Mouse (Mus musculus) small intestine, adult 2 months (tissue): ENCODE data around the gene Rab3il1. TPM values are rescaled to one million over a fixed set of nuclear protein-coding genes. Genes with fewer than 3 reads are reported as not detected.

ENCODE experiments used
- H3K27ac ChIP-seq: fragments of 200-500 bp; 2 replicates; pipeline ENCODE4 v1.5.1; 2012; ENCODE audit warnings: low read depth, low read length, control low read depth, inconsistent platforms; ENCODE audit not compliant: insufficient read depth
- H3K27me3 ChIP-seq: fragments of 200-500 bp; 2 replicates; pipeline ENCODE4 v1.6.1; 2012; ENCODE audit warnings: mild to moderate bottlenecking, moderate library complexity, low read length, inconsistent platforms; ENCODE audit not compliant: control insufficient read depth, insufficient read depth
- H3K36me3 ChIP-seq: fragments of 200-500 bp; 2 replicates; pipeline ENCODE4 v1.6.1; 2012; ENCODE audit warnings: mild to moderate bottlenecking, low read length, control low read depth, inconsistent platforms; ENCODE audit not compliant: control insufficient read depth, insufficient read depth
- H3K4me1 ChIP-seq: fragments of 200-500 bp; 2 replicates; pipeline ENCODE4 v1.6.1; 2012; ENCODE audit warnings: low read length, inconsistent platforms, mixed read lengths; ENCODE audit not compliant: control insufficient read depth, insufficient read depth, insufficient read length
- H3K4me3 ChIP-seq: fragments of 200-500 bp; 2 replicates; pipeline ENCODE4 v1.5.1; 2012; ENCODE audit warnings: low read depth, mild to moderate bottlenecking, control low read depth, inconsistent platforms, low read length, moderate library complexity
- CTCF ChIP-seq: fragments of 200-500 bp; IDR thresholded peaks from 2 replicates; pipeline ENCODE4 v1.5.1; 2012; ENCODE audit warnings: low read depth, mild to moderate bottlenecking, control low read depth, inconsistent platforms, low read length, moderate library complexity, mixed read lengths; ENCODE audit not compliant: insufficient replicate concordance, insufficient read length; ENCODE audit errors: extremely low read depth
- POLR2A ChIP-seq: fragments of 200-500 bp; IDR thresholded peaks from 2 replicates; pipeline ENCODE4 v1.6.1; 2012; ENCODE audit warnings: low read depth, mild to moderate bottlenecking, control low read depth, inconsistent platforms, low read length, moderate library complexity
- WGBS: fragments of 180-500 bp; shearing (Covaris S2); methylation state at CpG from one replicate; pipeline ENCODE4 v1.1.7; 2018; 5-methylcytosine and 5-hydroxymethylcytosine counted together
- polyA plus RNA-seq: library from polyadenylated mRNA; depleted of rRNA; stranded (reverse); fragments of >200 nt; gene quantifications from 2 replicates; pipeline ENCODE4 v1.2.3, GENCODE M21; 2012

The Rab3il1 gene
- polyA plus RNA-seq, 1 experiment: 4.3 TPM

DNA sequence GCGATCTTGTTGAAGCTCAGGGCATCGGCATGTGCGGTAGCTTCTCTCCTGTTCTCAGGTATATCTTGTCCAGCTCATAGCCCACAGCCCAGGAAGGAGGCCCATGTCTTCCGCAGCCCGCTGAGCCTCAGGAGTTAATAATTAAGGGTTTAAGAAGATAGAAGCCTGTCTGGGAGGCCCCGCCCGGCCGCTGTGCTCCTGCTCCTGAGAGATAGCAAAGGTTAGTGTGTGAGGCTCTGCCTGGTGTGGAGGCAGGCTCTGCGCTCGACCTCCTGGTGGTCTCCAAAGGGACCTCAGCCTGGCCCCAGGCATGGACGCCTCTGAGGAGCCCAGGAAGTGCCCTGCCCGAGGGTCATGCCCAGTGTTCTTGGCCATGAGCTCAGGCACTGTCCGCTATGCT lies 13.4 kb downstream of the Rab3il1 start:
- peaks cover 16% of the 10 kb centered on the region for H3K4me1 ChIP-seq
- WGBS: 37% methylated on average over 13 of the region's 13 CpGs
- H3K36me3 ChIP-seq: no peaks in the 10 kb centered on the region
- no peak overlapping the region for H3K4me3 ChIP-seq
- TF ChIP-seq CTCF: no peak
- TF ChIP-seq POLR2A: no peak
- H3K27ac ChIP-seq: no peak overlapping the region
- no peaks in the 10 kb centered on the region for H3K27me3 ChIP-seq

DNA sequence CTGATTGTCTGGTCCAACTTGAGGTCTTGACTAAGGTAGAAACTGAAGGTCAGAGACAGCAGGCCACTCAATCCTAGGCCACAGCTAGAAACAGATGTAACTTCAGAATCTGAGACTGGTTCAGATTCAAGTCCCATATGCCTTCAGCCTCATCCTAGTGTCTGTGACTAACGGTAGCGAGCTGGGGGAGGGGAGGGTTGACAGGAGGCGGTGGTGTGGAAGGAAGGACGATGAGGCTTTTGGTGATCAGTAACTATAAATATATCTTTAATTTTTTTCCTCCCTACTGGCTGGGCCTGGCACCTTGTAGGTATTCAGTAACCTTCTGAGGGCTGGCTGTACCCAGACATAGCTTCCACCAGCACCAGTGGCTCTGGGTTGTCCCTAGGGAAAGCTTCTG lies 14.0 kb downstream of the Rab3il1 start:
- no peak overlapping the region for H3K4me3 ChIP-seq
- peaks cover 16% of the 10 kb centered on the region for H3K4me1 ChIP-seq
- H3K27me3 ChIP-seq: no peaks in the 10 kb centered on the region
- no peaks in the 10 kb centered on the region for H3K36me3 ChIP-seq
- H3K27ac ChIP-seq: no peak overlapping the region
- WGBS: 85% methylated on average over 4 of the region's 4 CpGs
- no peak for TF ChIP-seq POLR2A
- no peak for TF ChIP-seq CTCF

DNA sequence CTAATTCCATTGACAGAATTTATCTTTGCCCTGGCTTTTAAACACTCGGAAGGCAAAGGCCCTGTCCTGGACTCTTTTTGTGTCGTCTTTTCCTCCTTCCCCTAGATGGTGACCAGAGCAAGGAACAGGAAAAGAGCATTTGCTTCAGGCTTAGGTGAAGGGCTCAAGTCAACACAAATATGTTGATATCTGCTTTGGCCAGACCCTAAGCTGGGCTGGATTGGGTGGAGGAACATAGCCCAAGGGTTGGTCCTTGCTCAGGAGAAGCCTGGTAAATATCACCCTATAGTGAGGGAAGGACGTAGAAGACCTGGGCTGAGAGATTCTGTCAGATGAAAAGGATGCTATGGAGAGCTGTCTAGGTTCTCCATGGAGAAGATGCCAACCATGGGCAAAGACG lies 14.7 kb downstream of the Rab3il1 start:
- no peaks in the 10 kb centered on the region for H3K27me3 ChIP-seq
- no peak overlapping the region for H3K27ac ChIP-seq
- H3K4me1 ChIP-seq: peaks cover 16% of the 10 kb centered on the region
- TF ChIP-seq CTCF (no peak), POLR2A (no peak)
- WGBS: 92% methylated on average over 4 of the region's 4 CpGs
- H3K4me3 ChIP-seq: no peak overlapping the region
- no peaks in the 10 kb centered on the region for H3K36me3 ChIP-seq

DNA sequence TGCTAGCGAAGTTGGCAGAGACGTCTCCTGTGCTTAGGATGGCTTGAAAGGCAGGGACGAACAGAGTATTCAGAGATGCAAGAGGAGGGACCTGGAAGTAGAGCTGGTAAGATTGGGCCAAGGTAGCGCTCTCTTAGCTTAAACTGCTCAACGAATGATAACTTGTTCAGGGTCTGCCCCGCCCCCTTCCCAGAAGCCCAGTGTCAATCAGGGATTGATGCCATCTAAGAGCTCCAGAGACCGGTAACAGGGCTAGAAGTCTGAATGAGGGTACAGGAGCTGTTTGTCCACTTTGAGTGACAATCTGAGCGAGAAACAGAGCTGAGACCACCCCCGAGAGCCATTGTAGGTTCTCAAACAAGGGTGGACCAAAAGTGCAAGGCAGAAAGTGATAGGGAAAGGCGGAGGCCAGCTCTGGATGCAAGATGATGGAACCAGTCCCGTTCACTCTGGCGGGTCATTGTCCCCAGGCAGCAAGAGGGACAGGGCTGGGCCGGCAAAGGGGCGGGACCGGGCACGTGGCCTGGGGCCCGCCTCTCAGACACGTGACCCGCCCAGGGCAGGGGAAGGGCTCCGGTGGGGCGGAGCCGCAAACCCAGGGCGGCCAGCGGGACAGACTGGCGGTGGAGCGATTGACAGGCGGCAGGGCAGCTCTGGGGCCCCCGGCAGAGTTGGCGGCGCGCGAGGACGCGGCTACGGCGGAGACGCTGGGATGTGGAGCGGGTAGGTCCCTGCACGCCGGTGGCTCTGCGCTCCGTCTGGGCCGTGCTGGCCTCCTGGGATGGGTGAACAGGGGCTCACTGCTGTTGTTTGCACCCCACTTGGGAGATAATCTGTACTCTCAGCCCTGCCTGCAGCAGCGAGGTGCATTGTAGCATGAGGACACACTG lies 16.4 kb downstream of the Rab3il1 start:
- Histone ChIP-seq H3K27ac (no peak overlapping the region), H3K27me3 (no peaks in the 10 kb centered on the region), H3K36me3 (no peaks in the 10 kb centered on the region), H3K4me1 (peaks cover 16% of the 10 kb centered on the region), H3K4me3 (peak overlapping the region; percentile 62)
- WGBS: 9% methylated on average over 44 of the region's 44 CpGs
- TF ChIP-seq CTCF: no peak
- no peak for TF ChIP-seq POLR2A

DNA sequence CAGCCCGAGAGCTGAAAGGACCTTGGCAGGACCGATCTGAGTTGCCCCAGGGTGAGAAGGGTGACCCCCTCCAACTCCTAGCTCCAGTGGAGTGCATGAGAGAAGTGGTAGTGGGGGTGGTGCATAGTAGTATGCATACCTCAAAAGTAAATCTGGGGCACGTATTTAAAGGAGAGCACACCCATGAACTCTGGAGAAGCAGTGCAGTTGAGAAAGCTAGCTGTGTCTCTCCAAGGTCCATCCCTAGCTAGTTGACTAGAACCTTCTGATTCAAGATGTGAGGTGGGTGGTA lies 17.0 kb downstream of the Rab3il1 start:
- H3K27me3 ChIP-seq: no peaks in the 10 kb centered on the region
- H3K4me3 ChIP-seq: peak overlapping the region; percentile 62
- TF ChIP-seq POLR2A: no peak
- TF ChIP-seq CTCF: no peak
- H3K4me1 ChIP-seq: peaks cover 16% of the 10 kb centered on the region
- no peak overlapping the region for H3K27ac ChIP-seq
- WGBS: 1% methylated on average over 3 of the region's 3 CpGs
- no peaks in the 10 kb centered on the region for H3K36me3 ChIP-seq

DNA sequence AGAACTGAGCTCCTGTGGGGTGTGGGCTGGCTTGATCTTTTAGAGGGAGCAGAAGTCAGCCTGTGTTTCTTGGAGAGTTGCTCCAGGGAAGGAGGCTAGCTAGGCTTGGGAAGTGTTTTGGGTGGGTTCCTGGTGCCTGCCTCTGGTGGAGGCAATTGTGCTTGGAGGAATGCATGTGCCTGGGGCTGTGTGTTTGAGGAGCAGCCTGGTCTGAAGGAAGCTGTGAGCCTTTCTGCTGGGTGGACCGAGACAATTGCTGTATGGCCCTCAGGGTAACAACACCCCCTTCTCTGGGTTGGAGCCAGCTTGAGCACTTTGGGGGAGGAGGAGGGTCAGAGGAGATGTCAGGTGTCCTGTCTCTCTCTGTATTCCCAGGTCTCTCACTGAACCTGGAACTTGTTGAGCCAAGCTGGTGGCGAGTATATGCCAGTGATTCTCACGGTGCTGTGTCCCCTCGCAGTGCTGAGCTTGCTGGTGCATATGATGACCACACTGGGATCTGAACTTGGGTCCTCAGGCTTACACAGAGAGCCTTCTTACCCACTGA lies 17.8 kb downstream of the Rab3il1 start:
- H3K4me1 ChIP-seq: peaks cover 14% of the 10 kb centered on the region
- no peak overlapping the region for H3K27ac ChIP-seq
- H3K36me3 ChIP-seq: no peaks in the 10 kb centered on the region
- WGBS: 84% methylated on average over 4 of the region's 4 CpGs
- TF ChIP-seq POLR2A: no peak
- TF ChIP-seq CTCF: no peak
- H3K27me3 ChIP-seq: no peaks in the 10 kb centered on the region
- peak overlapping the region; percentile 40 for H3K4me3 ChIP-seq

DNA sequence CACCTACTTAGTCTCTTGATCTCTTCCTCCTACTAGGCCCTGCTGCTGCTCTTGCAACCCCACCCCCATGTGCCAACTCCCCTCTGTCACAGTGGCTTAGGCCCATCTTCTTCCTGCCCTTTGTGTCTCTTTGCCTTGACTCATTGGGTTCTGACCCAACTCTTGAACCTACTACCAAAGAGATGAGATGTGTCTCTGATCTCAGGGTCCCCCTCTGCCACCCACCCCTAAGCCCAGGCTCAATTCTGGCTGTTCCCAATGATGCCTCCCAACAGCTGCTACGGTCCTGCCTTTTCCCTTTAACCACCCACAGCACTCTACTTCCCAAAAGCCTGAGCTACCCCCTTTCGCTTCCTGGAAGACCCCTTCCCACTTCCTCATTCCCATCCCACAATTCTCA lies 20.5 kb downstream of the Rab3il1 start:
- H3K27ac ChIP-seq: no peak overlapping the region
- H3K4me1 ChIP-seq: peaks cover 4% of the 10 kb centered on the region
- no peaks in the 10 kb centered on the region for H3K36me3 ChIP-seq
- TF ChIP-seq POLR2A (no peak), CTCF (no peak)
- no peak overlapping the region for H3K4me3 ChIP-seq
- no peaks in the 10 kb centered on the region for H3K27me3 ChIP-seq
- WGBS: 86% methylated on average over 2 of the region's 2 CpGs
